Mouse (Mus musculus) forebrain, embryonic 14.5 days (tissue): ENCODE measurements around the gene Gm12166. TPM values are rescaled to one million over a fixed set of nuclear protein-coding genes. Genes with fewer than 3 reads are reported as not detected.

Source experiments
- ATAC-seq: fragments of 200-750 bp; cut with Nextera tagmentation; 2 replicates; pipeline ENCODE4 v1.8.0; 2017; ENCODE audit warnings: mild to moderate bottlenecking, moderate library complexity
- DNase-seq: peaks from one replicate; pipeline ENCODE4 v3.0.0-alpha.2; 2015; ENCODE audit warnings: low spot score
- H3K27ac ChIP-seq: fragments of 300-500 bp; sonication (generic); 2 replicates; pipeline ENCODE4 v1.5.1; 2014; ENCODE audit warnings: low read depth, mild to moderate bottlenecking, control low read depth, low read length, moderate library complexity
- H3K27me3 ChIP-seq: fragments of 300-500 bp; sonication (generic); replicated peaks from 2 replicates; pipeline ENCODE4 v1.6.1; 2014; ENCODE audit warnings: low read length, control low read depth, mixed read lengths; ENCODE audit not compliant: control insufficient read depth, insufficient read depth
- H3K36me3 ChIP-seq: fragments of 300-500 bp; sonication (generic); 2 replicates; pipeline ENCODE4 v1.6.1; 2014; ENCODE audit warnings: low read length, control low read depth; ENCODE audit not compliant: control insufficient read depth, insufficient read depth
- H3K4me1 ChIP-seq: fragments of 300-500 bp; sonication (generic); 2 replicates; pipeline ENCODE4 v1.6.1; 2014; ENCODE audit warnings: antibody characterized with exemption, low read length, control low read depth; ENCODE audit not compliant: control insufficient read depth, insufficient read depth
- H3K4me2 ChIP-seq: fragments of 300-500 bp; sonication (generic); 2 replicates; pipeline ENCODE4 v1.6.1; 2014; ENCODE audit warnings: mild to moderate bottlenecking, control low read depth, low read length
- H3K4me3 ChIP-seq: fragments of 300-500 bp; sonication (generic); 2 replicates; pipeline ENCODE4 v1.5.1; 2014; ENCODE audit warnings: low read depth, low read length, control low read depth
- H3K9ac ChIP-seq: fragments of 300-500 bp; sonication (generic); 2 replicates; pipeline ENCODE4 v1.6.1; 2014; ENCODE audit warnings: mild to moderate bottlenecking, low read length, control low read depth, moderate library complexity
- H3K9me3 ChIP-seq: fragments of 300-500 bp; sonication (generic); replicated peaks from 2 replicates; pipeline ENCODE4 v1.6.1; 2016; ENCODE audit warnings: low read length, control low read depth, mixed read lengths; ENCODE audit not compliant: control insufficient read depth
- WGBS: fragments of 180-500 bp; shearing (Covaris S2); extraction: QIAGEN DNeasy Blood & Tissue Kit; methylation state at CpG from one replicate; pipeline ENCODE4 v1.1.7; 2014; 5-methylcytosine and 5-hydroxymethylcytosine counted together
- polyA plus RNA-seq: library from polyadenylated mRNA; unstranded; fragments of >200 nt; fragmentation: Nextera tagmentation; extraction: Ambion mirVana; gene quantifications from 2 replicates; pipeline ENCODE4 v1.2.1, GENCODE M21; 2014

The Gm12166 gene
- polyA plus RNA-seq, 1 experiment from 2014 or later, result 6.3 TPM

GRCm38 (mm10) chr11:46076442-46077158 lies 24.5 kb upstream of the Gm12166 start:
- Histone ChIP-seq H3K4me2 (no peak overlapping the region), H3K27ac (no peak overlapping the region), H3K4me3 (no peak overlapping the region), H3K27me3 (no peaks in the 10 kb centered on the region), H3K4me1 (no peaks in the 10 kb centered on the region), H3K9me3 (no peaks in the 10 kb centered on the region), H3K36me3 (no peaks in the 10 kb centered on the region), H3K9ac (no peak overlapping the region)
- WGBS, result 88% methylated on average over 11 of the region's 11 CpGs
- ATAC-seq (no peak), DNase-seq (no peak)

DNA sequence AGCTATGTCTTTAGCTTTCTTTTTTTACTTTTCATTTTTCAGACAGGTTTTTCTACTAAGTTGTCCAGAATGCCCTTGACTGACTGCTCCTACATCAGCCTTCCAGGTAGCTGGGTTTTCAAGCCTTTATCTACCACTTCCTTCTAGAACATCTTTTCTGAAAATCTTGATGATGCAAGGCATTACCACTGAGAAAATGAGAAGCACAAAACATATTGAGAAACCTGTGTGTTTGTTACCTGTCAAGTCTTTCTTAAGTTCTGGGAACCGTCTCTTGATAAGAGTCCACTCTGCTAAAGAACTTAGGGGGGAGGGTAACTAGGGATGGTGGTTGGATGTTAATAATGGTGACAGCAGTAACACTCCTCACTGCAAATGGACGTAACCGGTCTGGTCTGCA lies 23.4 kb upstream of the Gm12166 start:
- Histone ChIP-seq H3K27me3 (no peaks in the 10 kb centered on the region), H3K4me1 (no peaks in the 10 kb centered on the region), H3K4me2 (no peak overlapping the region), H3K9me3 (no peaks in the 10 kb centered on the region), H3K9ac (no peak overlapping the region), H3K4me3 (no peak overlapping the region), H3K36me3 (no peaks in the 10 kb centered on the region), H3K27ac (no peak overlapping the region)
- 94% methylated on average over 3 of the region's 3 CpGs for WGBS
- ATAC-seq (no peak), DNase-seq (no peak)

DNA sequence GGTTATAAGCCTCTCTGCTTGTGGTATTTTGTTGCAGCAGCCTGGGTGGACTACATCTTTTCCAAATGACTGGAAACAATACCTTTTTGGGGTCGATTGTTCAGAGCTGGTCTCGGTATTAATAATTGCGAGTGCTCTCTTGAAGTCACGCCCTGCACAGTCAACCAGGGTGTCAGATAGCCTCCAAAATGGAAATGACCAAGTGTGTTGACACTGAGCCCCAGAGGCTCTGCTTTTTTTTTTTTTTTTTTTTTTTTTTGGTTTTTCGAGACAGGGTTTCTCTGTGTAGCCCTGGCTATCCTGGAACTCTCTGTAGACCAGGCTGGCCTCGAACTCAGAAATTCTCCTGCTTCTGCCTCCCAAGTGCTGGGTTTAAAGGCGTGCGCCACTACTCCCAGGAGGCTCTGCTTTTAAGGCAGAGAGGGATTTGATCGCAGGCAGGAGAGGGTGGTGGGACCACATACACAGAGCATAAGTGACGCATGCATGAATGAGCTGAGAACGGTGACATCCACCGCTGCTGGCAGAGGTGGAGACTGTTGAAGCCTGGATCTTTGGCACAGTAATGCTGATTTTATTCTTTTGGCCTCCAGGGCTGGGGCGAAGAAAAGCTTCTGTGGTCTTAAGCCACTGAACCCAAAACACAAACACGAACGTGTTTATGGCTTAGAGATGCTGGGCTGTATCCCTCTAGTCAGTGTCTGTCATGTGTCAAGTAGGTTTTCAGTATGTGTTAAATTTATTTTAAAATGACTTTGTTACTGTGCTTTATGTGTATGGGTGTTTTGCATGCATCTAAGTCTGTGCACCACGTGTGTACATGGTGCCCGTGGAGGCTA lies 21.9 kb upstream of the Gm12166 start:
- no peak overlapping the region for H3K9ac ChIP-seq
- H3K4me2 ChIP-seq, result no peak overlapping the region
- no peak for DNase-seq
- no peak for ATAC-seq
- no peak overlapping the region for H3K4me3 ChIP-seq
- no peak overlapping the region for H3K27ac ChIP-seq
- H3K27me3 ChIP-seq, result no peaks in the 10 kb centered on the region
- 81% methylated on average over 17 of the region's 17 CpGs for WGBS
- no peaks in the 10 kb centered on the region for H3K9me3 ChIP-seq
- no peaks in the 10 kb centered on the region for H3K4me1 ChIP-seq
- no peaks in the 10 kb centered on the region for H3K36me3 ChIP-seq

GRCm38 (mm10) chr11:46073061-46073849 lies 21.1 kb upstream of the Gm12166 start:
- Histone ChIP-seq H3K4me3 (no peak overlapping the region), H3K9ac (no peak overlapping the region), H3K4me1 (no peaks in the 10 kb centered on the region), H3K4me2 (no peak overlapping the region), H3K36me3 (no peaks in the 10 kb centered on the region), H3K9me3 (no peaks in the 10 kb centered on the region), H3K27me3 (no peaks in the 10 kb centered on the region), H3K27ac (no peak overlapping the region)
- DNase-seq (no peak), ATAC-seq (no peak)
- WGBS, result 82% methylated on average over 15 of the region's 15 CpGs

DNA sequence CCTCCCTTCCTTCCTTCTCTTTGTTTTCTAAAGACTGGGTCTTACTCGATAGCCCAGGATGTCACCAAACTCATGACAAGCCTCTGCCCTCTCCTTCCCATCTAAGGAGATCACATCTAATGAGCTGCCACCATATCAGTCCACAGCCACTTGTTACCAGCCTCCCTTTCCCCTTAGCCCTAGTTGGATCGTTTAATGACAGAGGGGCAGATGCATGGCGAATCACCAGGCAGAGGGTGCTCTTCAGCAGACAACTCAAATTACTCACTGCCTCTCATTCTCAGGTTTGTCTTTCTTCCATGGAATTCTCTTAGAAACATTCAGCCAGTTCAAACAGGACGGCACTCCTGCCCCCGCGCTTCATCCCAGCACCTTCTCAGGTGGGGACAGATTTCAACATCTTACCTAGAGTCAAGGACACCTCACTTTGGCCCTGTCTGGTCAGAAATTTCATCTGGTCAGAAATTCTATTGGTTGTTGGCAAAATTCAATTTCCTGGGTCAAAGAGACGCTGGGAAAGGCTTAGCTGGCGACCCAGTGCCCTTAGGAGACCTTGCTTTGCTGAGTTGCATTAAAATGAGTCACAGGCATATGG lies 20.4 kb upstream of the Gm12166 start:
- Histone ChIP-seq H3K9ac (no peak overlapping the region), H3K9me3 (no peaks in the 10 kb centered on the region), H3K4me1 (no peaks in the 10 kb centered on the region), H3K4me3 (no peak overlapping the region), H3K27me3 (no peaks in the 10 kb centered on the region), H3K4me2 (no peak overlapping the region), H3K27ac (no peak overlapping the region), H3K36me3 (no peaks in the 10 kb centered on the region)
- 75% methylated on average over 8 of the region's 8 CpGs for WGBS
- no peak for DNase-seq
- ATAC-seq, result no peak

- ATAC-seq, result no peak
- H3K9ac ChIP-seq, result no peak overlapping the region
- H3K4me3 ChIP-seq, result no peak overlapping the region
- WGBS, result 75% methylated on average over 8 of the region's 8 CpGs
- no peaks in the 10 kb centered on the region for H3K9me3 ChIP-seq
- no peak for DNase-seq
- no peaks in the 10 kb centered on the region for H3K36me3 ChIP-seq
- no peak overlapping the region for H3K27ac ChIP-seq
- H3K27me3 ChIP-seq, result no peaks in the 10 kb centered on the region
- H3K4me2 ChIP-seq, result no peak overlapping the region
- H3K4me1 ChIP-seq, result 0 out of 2 replicates have a peak, but pooled peaks cover 3% of the 10 kb centered on the region
Observed at GRCm38 (mm10) chr11:46070789-46071188, 18.7 kb upstream of the Gm12166 start.

- no peak overlapping the region for H3K4me2 ChIP-seq
- H3K9me3 ChIP-seq, result no peaks in the 10 kb centered on the region
- no peaks in the 10 kb centered on the region for H3K36me3 ChIP-seq
- ATAC-seq (no peak), DNase-seq (no peak)
- no peak overlapping the region for H3K9ac ChIP-seq
- no peaks in the 10 kb centered on the region for H3K27me3 ChIP-seq
- peaks cover 7% of the 10 kb centered on the region; the same call in 1 of the 2 replicates for H3K4me1 ChIP-seq
- H3K4me3 ChIP-seq, result no peak overlapping the region
- H3K27ac ChIP-seq, result no peak overlapping the region
- WGBS, result 77% methylated on average over 4 of the region's 4 CpGs
Observed at GRCm38 (mm10) chr11:46070161-46070560, 18.0 kb upstream of the Gm12166 start.

DNA sequence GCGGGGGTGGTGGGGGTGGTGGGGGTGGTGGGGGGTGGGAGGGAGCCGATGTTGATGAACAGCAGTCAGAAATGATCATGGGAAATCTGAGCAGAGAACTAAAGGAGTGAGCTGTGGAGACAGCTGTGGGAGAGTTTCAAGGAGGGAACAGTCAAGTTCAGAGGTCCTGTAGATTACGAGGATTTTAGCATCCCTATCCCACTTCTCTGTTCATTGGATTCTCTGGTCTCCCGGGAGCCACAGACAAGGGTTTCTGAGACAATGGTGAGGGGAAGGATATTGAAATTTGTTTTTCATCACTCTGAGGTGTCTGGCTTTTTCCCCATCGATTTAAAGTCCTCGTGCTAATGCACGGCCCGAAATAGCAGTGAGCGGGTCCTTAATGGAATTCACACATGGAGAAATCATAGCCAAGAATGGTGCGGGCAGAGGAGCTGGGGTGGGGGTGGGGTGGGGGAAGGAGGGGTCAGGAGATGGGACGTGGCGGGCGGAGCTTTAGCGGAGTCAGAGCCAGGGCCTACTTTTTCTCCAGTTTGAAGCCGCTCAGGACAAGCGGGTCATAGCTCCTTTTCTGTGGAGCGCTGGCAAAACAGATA lies 17.4 kb upstream of the Gm12166 start:
- ATAC-seq, result no peak
- Histone ChIP-seq H3K27ac (no peak overlapping the region), H3K27me3 (no peaks in the 10 kb centered on the region), H3K9ac (no peak overlapping the region), H3K9me3 (no peaks in the 10 kb centered on the region), H3K36me3 (no peaks in the 10 kb centered on the region), H3K4me3 (no peak overlapping the region), H3K4me1 (peaks cover 10% of the 10 kb centered on the region; the same call in 1 of the 2 replicates), H3K4me2 (no peak overlapping the region)
- no peak for DNase-seq
- WGBS, result 37% methylated on average over 17 of the region's 17 CpGs
